In the genomic region with DNA sequence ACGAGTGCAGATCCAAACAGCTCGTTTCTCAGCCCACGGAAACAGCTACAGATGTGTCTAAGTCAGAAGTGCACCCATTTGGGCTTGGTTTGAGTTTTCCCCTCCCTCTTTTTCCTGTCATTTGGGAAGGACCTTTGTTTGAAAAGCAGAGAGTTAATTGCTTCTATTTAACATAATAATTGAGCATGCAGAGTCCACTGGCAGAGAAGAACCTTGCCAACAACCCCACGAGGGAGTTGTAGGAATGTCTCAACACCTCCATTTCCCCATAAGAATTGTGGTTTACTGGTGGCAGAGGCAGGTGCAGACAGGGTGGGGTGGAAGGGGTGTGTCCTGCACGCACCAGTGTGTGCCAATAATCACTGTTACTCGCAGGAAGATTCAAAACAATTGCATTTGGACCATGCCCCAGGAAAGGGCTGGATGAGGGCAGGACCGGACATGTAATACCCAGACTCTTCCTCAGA, we compare ENCODE assay signal across 14 mouse cellular contexts.
A peak's percentile ranks its signal among the peaks of the same experiment; 100 is the strongest.
DNase-seq lines count a peak whose midpoint lies in the region; ATAC-seq and TF ChIP-seq lines count a peak whose summit lies in the region.
"Had no signal": no experiment of that assay in that cellular context is flagged by ENCODE, and none has a peak within 500 bp of the region (broad histone marks: within the 10 kb centered on the region; RNA-seq: fewer than 3 reads in every experiment).

No protein-coding gene starts in this region.

- no peaks in the 10 kb centered on the region for H3K9me3 ChIP-seq in forebrain, embryonic 11.5 days (ENCODE audit: control insufficient read depth, low read length)
- no peaks in the 10 kb centered on the region for H3K9me3 ChIP-seq in forebrain, embryonic 10.5 days
- no peaks in the 10 kb centered on the region for H3K9me3 ChIP-seq in forebrain, embryonic 14.5 days (replicated peaks; ENCODE audit: control insufficient read depth, low read length)
- H3K9me3 ChIP-seq in hindbrain, embryonic 16.5 days (ENCODE audit: control insufficient read depth, low read length): no peaks in the 10 kb centered on the region
- H3K9me3 ChIP-seq in midbrain, postnatal 0 days (ENCODE audit: low read length): no peaks in the 10 kb centered on the region
- H3K9me3 ChIP-seq: heart, embryonic 12.5 days; limb, embryonic 13.5 days had no signal

- no peak for DNase-seq in forebrain, embryonic 11.5 days (ENCODE audit: low spot score)
- no peak for DNase-seq in forebrain, embryonic 10.5 days (ENCODE audit: extremely low spot score, low spot score)
- DNase-seq in forebrain, embryonic 14.5 days (ENCODE audit: low spot score): peak; percentile 82
- DNase-seq in midbrain, postnatal 0 days (ENCODE audit: low spot score): peak; percentile 33
- no peak for DNase-seq in embryo, embryonic 10 days (ENCODE audit: low spot score)
- DNase-seq in right cerebral cortex, postnatal 36 days (ENCODE audit: low spot score in 2 of 2): no peak
- DNase-seq in layer of hippocampus, postnatal 14 days (ENCODE audit: low spot score in 2 of 2): no peak
- DNase-seq: adrenal gland, postnatal 10 days; liver, postnatal 0 days; thymus, postnatal 25 days had no signal

- H3K4me2 ChIP-seq in forebrain, embryonic 11.5 days (ENCODE audit: low read depth, low read length, severe bottlenecking): no peak overlapping the region
- peak overlapping the region; percentile 28; the same call in 1 of the 2 replicates for H3K4me2 ChIP-seq in forebrain, embryonic 14.5 days (ENCODE audit: low read length)
- peak overlapping the region; percentile 32 for H3K4me2 ChIP-seq in hindbrain, embryonic 16.5 days (ENCODE audit: low read length)
- peak overlapping the region; percentile 21; the same call in 1 of the 2 replicates for H3K4me2 ChIP-seq in midbrain, postnatal 0 days (ENCODE audit: low read depth, low read length, poor library complexity, severe bottlenecking)
- H3K4me2 ChIP-seq: heart, embryonic 12.5 days; limb, embryonic 13.5 days had no signal

- 0 out of 2 replicates have a peak, but pooled peaks cover 3% of the 10 kb centered on the region for H3K4me1 ChIP-seq in forebrain, embryonic 11.5 days (replicated peaks; ENCODE audit: control insufficient read depth, insufficient read depth, low read length)
- peaks cover 14% of the 10 kb centered on the region for H3K4me1 ChIP-seq in forebrain, embryonic 10.5 days
- peaks cover 18% of the 10 kb centered on the region for H3K4me1 ChIP-seq in forebrain, embryonic 14.5 days (ENCODE audit: control insufficient read depth, insufficient read depth, low read length)
- peaks cover 9% of the 10 kb centered on the region; the same call in 1 of the 2 replicates for H3K4me1 ChIP-seq in hindbrain, embryonic 16.5 days (ENCODE audit: control insufficient read depth, insufficient read depth, low read depth, low read length)
- H3K4me1 ChIP-seq in midbrain, postnatal 0 days (ENCODE audit: insufficient read depth, low read length): peaks cover 6% of the 10 kb centered on the region; the same call in 1 of the 2 replicates

- 0 out of 2 replicates have a peak overlapping the region, but pooled peaks have one; percentile 34 for H3K27ac ChIP-seq in forebrain, embryonic 11.5 days (ENCODE audit: low read depth, low read length)
- no peak overlapping the region for H3K27ac ChIP-seq in forebrain, embryonic 10.5 days
- H3K27ac ChIP-seq in forebrain, embryonic 14.5 days (ENCODE audit: low read depth, low read length): peak overlapping the region; percentile 45; the same call in 1 of the 2 replicates
- peak overlapping the region; percentile 4; the same call in 1 of the 2 replicates for H3K27ac ChIP-seq in hindbrain, embryonic 16.5 days (ENCODE audit: low read depth, low read length)
- no peak overlapping the region for H3K27ac ChIP-seq in midbrain, postnatal 0 days (ENCODE audit: low read depth, low read length)
- H3K27ac ChIP-seq: kidney, postnatal 0 days; limb, embryonic 13.5 days had no signal

- no peak overlapping the region for H3K9ac ChIP-seq in forebrain, embryonic 11.5 days (ENCODE audit: low read length)
- no peak overlapping the region for H3K9ac ChIP-seq in forebrain, embryonic 14.5 days (ENCODE audit: low read length)
- peak overlapping the region; percentile 22; the same call in 1 of the 2 replicates for H3K9ac ChIP-seq in hindbrain, embryonic 16.5 days (ENCODE audit: low read depth, low read length)
- H3K9ac ChIP-seq in midbrain, postnatal 0 days (replicated peaks; ENCODE audit: low read length, poor library complexity, severe bottlenecking): no peak overlapping the region
- H3K9ac ChIP-seq: heart, embryonic 12.5 days; limb, embryonic 13.5 days; liver, postnatal 0 days had no signal

- H3K36me3 ChIP-seq in forebrain, embryonic 11.5 days (ENCODE audit: control insufficient read depth, insufficient read depth, low read length): no peaks in the 10 kb centered on the region
- H3K36me3 ChIP-seq in forebrain, embryonic 10.5 days (replicated peaks): no peaks in the 10 kb centered on the region
- H3K36me3 ChIP-seq in forebrain, embryonic 14.5 days (ENCODE audit: control insufficient read depth, insufficient read depth, low read length): no peaks in the 10 kb centered on the region
- H3K36me3 ChIP-seq in hindbrain, embryonic 16.5 days (ENCODE audit: control insufficient read depth, insufficient read depth, low read length): no peaks in the 10 kb centered on the region
- no peaks in the 10 kb centered on the region for H3K36me3 ChIP-seq in midbrain, postnatal 0 days (ENCODE audit: insufficient read depth, low read length)
- H3K36me3 ChIP-seq: heart, embryonic 12.5 days; limb, embryonic 13.5 days had no signal

- no peaks in the 10 kb centered on the region for H3K27me3 ChIP-seq in forebrain, embryonic 11.5 days (ENCODE audit: control insufficient read depth, insufficient read depth, low read length)
- no peaks in the 10 kb centered on the region for H3K27me3 ChIP-seq in forebrain, embryonic 10.5 days (ENCODE audit: poor library complexity, severe bottlenecking)
- H3K27me3 ChIP-seq in forebrain, embryonic 14.5 days (replicated peaks; ENCODE audit: control insufficient read depth, insufficient read depth, low read length): no peaks in the 10 kb centered on the region
- no peaks in the 10 kb centered on the region for H3K27me3 ChIP-seq in hindbrain, embryonic 16.5 days (replicated peaks; ENCODE audit: control insufficient read depth, insufficient read depth, low read length)
- H3K27me3 ChIP-seq in midbrain, postnatal 0 days (ENCODE audit: insufficient read depth, low read length): no peaks in the 10 kb centered on the region
- H3K27me3 ChIP-seq: heart, embryonic 12.5 days; limb, embryonic 13.5 days had no signal

- peak; percentile 61 for ATAC-seq in forebrain, embryonic 11.5 days (replicated peaks; ENCODE audit: low FRiP score)
- peak; percentile 85 for ATAC-seq in forebrain, embryonic 14.5 days
- ATAC-seq in hindbrain, embryonic 16.5 days: peak; percentile 48; the same call in 1 of the 2 replicates
- no peak for ATAC-seq in midbrain, postnatal 0 days (ENCODE audit: low FRiP score)
- ATAC-seq: liver, postnatal 0 days had no signal

- WGBS in forebrain, embryonic 11.5 days: 44% methylated on average over 7 of the region's 7 CpGs
- WGBS in forebrain, embryonic 10.5 days: 58% methylated on average over 7 of the region's 7 CpGs
- 14% methylated on average over 7 of the region's 7 CpGs for WGBS in forebrain, embryonic 14.5 days
- 12% methylated on average over 7 of the region's 7 CpGs for WGBS in hindbrain, embryonic 16.5 days
- WGBS in midbrain, postnatal 0 days: 26% methylated on average over 7 of the region's 7 CpGs

- no peak overlapping the region for H3K4me3 ChIP-seq in forebrain, embryonic 11.5 days (ENCODE audit: low read depth, low read length)
- H3K4me3 ChIP-seq in forebrain, embryonic 10.5 days: no peak overlapping the region
- no peak overlapping the region for H3K4me3 ChIP-seq in forebrain, embryonic 14.5 days (ENCODE audit: low read depth, low read length)
- no peak overlapping the region for H3K4me3 ChIP-seq in hindbrain, embryonic 16.5 days (ENCODE audit: low read length)
- H3K4me3 ChIP-seq in midbrain, postnatal 0 days (ENCODE audit: low read depth, low read length): no peak overlapping the region
- H3K4me3 ChIP-seq: heart, embryonic 12.5 days; limb, embryonic 13.5 days had no signal

- TF ChIP-seq CTCF in midbrain, postnatal 0 days (IDR thresholded peaks at IDR 0.05): no peak

Comparison
In these comparisons a context has a peak if more than half of its experiments do, and no peak if none do; other contexts are left out.
1. DNase-seq: peak in forebrain, embryonic 14.5 days (single experiment) and midbrain, postnatal 0 days (single experiment); none in forebrain, embryonic 11.5 days (single experiment), forebrain, embryonic 10.5 days (single experiment), embryo, embryonic 10 days (single experiment), right cerebral cortex, postnatal 36 days (0 of 2) and layer of hippocampus, postnatal 14 days (0 of 2).
2. H3K27ac ChIP-seq: peak in forebrain, embryonic 11.5 days (single experiment), forebrain, embryonic 14.5 days (single experiment) and hindbrain, embryonic 16.5 days (single experiment); none in forebrain, embryonic 10.5 days (single experiment) and midbrain, postnatal 0 days (single experiment).